Mouse (Mus musculus): Measurements from ENCODE around the gene Fam229a. TPM values are rescaled to one million over a fixed set of nuclear protein-coding genes. Genes with fewer than 3 reads are reported as not detected.
A peak's percentile ranks its signal among the peaks of the same experiment; 100 is the strongest.
"Not testable (repeated sequence)": the region's sequence is repeated elsewhere in the genome, so short reads cannot be mapped to it uniquely, and the experiment has no call there.

The Fam229a gene
- total and polyA plus RNA-seq, 3 experiments, result not detected

- Histone ChIP-seq H3K4me1 (ENCODE audit: insufficient read depth, low read depth, low read length) (peaks cover 4% of the 10 kb centered on the region), H3K36me3 (replicated peaks) (no peaks in the 10 kb centered on the region), H3K4me3 (ENCODE audit: low read depth, low read length) (no peak overlapping the region), H3K27me3 (ENCODE audit: insufficient read depth, low read length) (peaks cover 13% of the 10 kb centered on the region), H3K9me3 (replicated peaks) (no peaks in the 10 kb centered on the region)
- ATAC-seq (ENCODE audit: extremely low read depth, insufficient number of reproducible peaks, low FRiP score, poor library complexity, severe bottlenecking) (no peak), DNase-seq (ENCODE audit: low spot score) (no peak)
- TF ChIP-seq TAL1 (conservative IDR thresholded peaks at IDR 0.05; ENCODE audit: low read depth, low read length) (no peak), GATA2 (IDR thresholded peaks at IDR 0.05; ENCODE audit: borderline replicate concordance, low read depth, low read length) (no peak), GATA1 (IDR thresholded peaks at IDR 0.05; ENCODE audit: borderline replicate concordance, low read length) (no peak), CTCF (IDR thresholded peaks at IDR 0.05; ENCODE audit: low read depth, low read length) (no peak), POLR2AphosphoS5 (IDR thresholded peaks at IDR 0.05; ENCODE audit: insufficient replicate concordance, low read depth, low read length) (no peak)
Measured at GRCm38 (mm10) chr4:129451471-129452169, 39.4 kb upstream of the Fam229a start.

GRCm38 (mm10) chr4:129455265-129455664 is 35.7 kb upstream of the Fam229a start:
- ATAC-seq (ENCODE audit: extremely low read depth, insufficient number of reproducible peaks, low FRiP score, poor library complexity, severe bottlenecking) (peak; percentile 40; the same call in 1 of the 2 replicates), DNase-seq (ENCODE audit: low spot score) (peak; percentile 64)
- peaks cover 3% of the 10 kb centered on the region for H3K27me3 ChIP-seq (ENCODE audit: insufficient read depth, low read length)
- H3K4me1 ChIP-seq (ENCODE audit: insufficient read depth, low read depth, low read length), result peaks cover 8% of the 10 kb centered on the region
- no peak for TF ChIP-seq POLR2AphosphoS5 (IDR thresholded peaks at IDR 0.05; ENCODE audit: insufficient replicate concordance, low read depth, low read length)
- TF ChIP-seq TAL1 (conservative IDR thresholded peaks at IDR 0.05; ENCODE audit: low read depth, low read length), result no peak
- peak; percentile 86 for TF ChIP-seq CTCF (IDR thresholded peaks at IDR 0.05; ENCODE audit: low read depth, low read length)
- no peak overlapping the region for H3K4me3 ChIP-seq (ENCODE audit: low read depth, low read length)
- H3K9me3 ChIP-seq (replicated peaks), result no peaks in the 10 kb centered on the region
- no peaks in the 10 kb centered on the region for H3K36me3 ChIP-seq (replicated peaks)

GRCm38 (mm10) chr4:129456126-129456525 is 34.9 kb upstream of the Fam229a start:
- Histone ChIP-seq H3K4me3 (ENCODE audit: low read depth, low read length) (no peak overlapping the region), H3K27me3 (ENCODE audit: insufficient read depth, low read length) (peaks cover 3% of the 10 kb centered on the region), H3K9me3 (replicated peaks) (no peaks in the 10 kb centered on the region), H3K36me3 (replicated peaks) (no peaks in the 10 kb centered on the region), H3K4me1 (ENCODE audit: insufficient read depth, low read depth, low read length) (peaks cover 12% of the 10 kb centered on the region)
- DNase-seq (ENCODE audit: low spot score) (no peak), ATAC-seq (ENCODE audit: extremely low read depth, insufficient number of reproducible peaks, low FRiP score, poor library complexity, severe bottlenecking) (no peak)
- no peak for TF ChIP-seq GATA1 (IDR thresholded peaks at IDR 0.05; ENCODE audit: borderline replicate concordance, low read length)
- no peak for TF ChIP-seq POLR2AphosphoS5 (IDR thresholded peaks at IDR 0.05; ENCODE audit: insufficient replicate concordance, low read depth, low read length)
- TF ChIP-seq TAL1 (conservative IDR thresholded peaks at IDR 0.05; ENCODE audit: low read depth, low read length), result no peak
- TF ChIP-seq CTCF (IDR thresholded peaks at IDR 0.05; ENCODE audit: low read depth, low read length), result no peak
- TF ChIP-seq GATA2 (IDR thresholded peaks at IDR 0.05; ENCODE audit: borderline replicate concordance, low read depth, low read length), result no peak

- not testable (repeated sequence) for DNase-seq (ENCODE audit: low spot score); ATAC-seq (ENCODE audit: extremely low read depth, insufficient number of reproducible peaks, low FRiP score, poor library complexity, severe bottlenecking); H3K36me3 ChIP-seq (replicated peaks)
Measured at GRCm38 (mm10) chr4:129457311-129457710, 33.7 kb upstream of the Fam229a start.

GRCm38 (mm10) chr4:129459726-129460125 is 31.3 kb upstream of the Fam229a start:
- H3K4me1 ChIP-seq (ENCODE audit: insufficient read depth, low read depth, low read length), result peaks cover 39% of the 10 kb centered on the region
- peaks cover 19% of the 10 kb centered on the region for H3K36me3 ChIP-seq (replicated peaks)
- TF ChIP-seq GATA1 (IDR thresholded peaks at IDR 0.05; ENCODE audit: borderline replicate concordance, low read length) (no peak), TAL1 (conservative IDR thresholded peaks at IDR 0.05; ENCODE audit: low read depth, low read length) (no peak), GATA2 (IDR thresholded peaks at IDR 0.05; ENCODE audit: borderline replicate concordance, low read depth, low read length) (no peak), CTCF (IDR thresholded peaks at IDR 0.05; ENCODE audit: low read depth, low read length) (no peak), POLR2AphosphoS5 (IDR thresholded peaks at IDR 0.05; ENCODE audit: insufficient replicate concordance, low read depth, low read length) (no peak)
- no peak for DNase-seq (ENCODE audit: low spot score)
- no peak overlapping the region for H3K4me3 ChIP-seq (ENCODE audit: low read depth, low read length)
- no peaks in the 10 kb centered on the region for H3K9me3 ChIP-seq (replicated peaks)
- ATAC-seq (ENCODE audit: extremely low read depth, insufficient number of reproducible peaks, low FRiP score, poor library complexity, severe bottlenecking), result no peak
- no peaks in the 10 kb centered on the region for H3K27me3 ChIP-seq (ENCODE audit: insufficient read depth, low read length)

More at GRCm38 (mm10) chr4:129457311-129457710, 33.7 kb upstream of the Fam229a start:
- H3K27me3 ChIP-seq (ENCODE audit: insufficient read depth, low read length); H3K9me3 ChIP-seq (replicated peaks); H3K4me3 ChIP-seq (ENCODE audit: low read depth, low read length): not testable (repeated sequence)
- H3K4me1 ChIP-seq (ENCODE audit: insufficient read depth, low read depth, low read length), result peaks cover 17% of the 10 kb centered on the region

GRCm38 (mm10) chr4:129460827-129461182 is 30.2 kb upstream of the Fam229a start:
- TF ChIP-seq TAL1 (conservative IDR thresholded peaks at IDR 0.05; ENCODE audit: low read depth, low read length) (no peak), CTCF (IDR thresholded peaks at IDR 0.05; ENCODE audit: low read depth, low read length) (no peak), GATA2 (IDR thresholded peaks at IDR 0.05; ENCODE audit: borderline replicate concordance, low read depth, low read length) (no peak), GATA1 (IDR thresholded peaks at IDR 0.05; ENCODE audit: borderline replicate concordance, low read length) (no peak)
- DNase-seq (ENCODE audit: low spot score) (peak; percentile 42), ATAC-seq (ENCODE audit: extremely low read depth, insufficient number of reproducible peaks, low FRiP score, poor library complexity, severe bottlenecking) (no peak)
- peaks cover 30% of the 10 kb centered on the region for H3K36me3 ChIP-seq (replicated peaks)
- no peaks in the 10 kb centered on the region for H3K9me3 ChIP-seq (replicated peaks)
- peaks cover 35% of the 10 kb centered on the region for H3K4me1 ChIP-seq (ENCODE audit: insufficient read depth, low read depth, low read length)
- H3K27me3 ChIP-seq (ENCODE audit: insufficient read depth, low read length), result no peaks in the 10 kb centered on the region
- H3K4me3 ChIP-seq (ENCODE audit: low read depth, low read length), result peak overlapping the region; percentile 99

Data from G1E (cell line).